Mouse (Mus musculus): ENCODE measurements at regions not wholly inside any gene's neighbourhood (a gene's known extent, or its start where the extent isn't known, plus 50 kb on each side); places are given as distances from the start of the nearest gene placed in this dataset.

DNA sequence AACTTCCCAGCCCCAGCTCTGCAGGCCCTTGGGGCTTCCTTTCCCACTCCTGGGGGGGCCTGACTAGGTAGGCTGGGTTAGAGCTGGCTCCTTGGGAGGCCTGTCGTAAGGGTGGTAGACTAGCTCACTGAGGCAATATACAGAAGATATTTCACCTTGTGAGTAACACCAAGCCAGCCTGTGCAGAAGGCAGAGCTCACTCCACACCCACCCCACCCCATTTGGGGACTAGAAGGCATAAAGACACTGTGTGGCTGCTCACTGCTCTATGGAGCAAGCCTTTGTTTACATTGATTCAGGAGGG, 485.8 kb downstream of the 1700129C05Rik start:
- no peaks in the 10 kb centered on the region for H3K4me1 ChIP-seq (ENCODE audit: control insufficient read depth, insufficient read depth, low read length)
- no peak overlapping the region for H3K4me3 ChIP-seq (replicated peaks; ENCODE audit: low read length)
- 21% methylated on average over 1 of the region's 1 CpGs for WGBS
- no peaks in the 10 kb centered on the region for H3K36me3 ChIP-seq (ENCODE audit: control insufficient read depth, insufficient read depth, low read length)
- no peaks in the 10 kb centered on the region for H3K27me3 ChIP-seq (ENCODE audit: control insufficient read depth, insufficient read depth, low read length)
- H3K9me3 ChIP-seq (replicated peaks; ENCODE audit: control insufficient read depth, low read length), result no peaks in the 10 kb centered on the region
- no peak overlapping the region for H3K9ac ChIP-seq (ENCODE audit: low read length)
- no peak for ATAC-seq (ENCODE audit: insufficient read depth, low FRiP score)
- H3K4me2 ChIP-seq (ENCODE audit: low read depth, low read length), result no peak overlapping the region
- no peak overlapping the region for H3K27ac ChIP-seq (ENCODE audit: low read length)

DNA sequence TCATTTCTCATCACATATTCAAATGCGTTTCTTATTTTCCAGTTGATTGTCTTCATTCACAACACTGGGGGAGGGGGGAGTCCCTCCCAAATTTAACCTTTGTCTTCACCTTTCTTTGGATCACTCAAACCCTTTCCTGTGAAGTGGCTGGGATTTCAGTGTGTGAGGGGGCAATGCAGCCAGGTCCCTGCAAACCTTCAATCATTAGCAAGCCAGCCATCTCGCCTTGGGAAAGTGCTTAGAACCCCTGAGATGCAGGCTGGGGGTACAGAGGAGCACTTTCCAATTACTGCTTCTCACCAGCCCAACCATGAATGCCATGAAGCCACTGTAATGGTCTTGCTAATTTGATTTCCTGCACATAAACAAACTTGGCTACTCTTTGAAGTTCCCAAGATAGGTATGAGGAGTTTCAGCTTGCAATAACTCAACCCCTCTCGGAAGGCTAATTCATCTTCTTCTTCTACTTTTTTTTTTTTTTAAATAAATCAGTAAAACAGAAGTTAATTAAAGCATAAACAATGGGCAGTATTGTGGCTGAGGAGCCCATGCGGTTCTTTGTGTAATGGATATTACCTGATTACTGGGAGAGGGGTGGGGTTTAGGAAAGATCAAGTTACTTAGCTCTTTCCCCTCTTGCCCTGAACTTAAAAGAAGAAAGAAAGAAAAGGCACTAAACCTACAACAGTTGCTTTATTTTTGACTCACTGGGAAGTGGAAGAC, 486.3 kb downstream of the 1700129C05Rik start:
- Histone ChIP-seq H3K27ac (ENCODE audit: low read length) (no peak overlapping the region), H3K27me3 (ENCODE audit: control insufficient read depth, insufficient read depth, low read length) (no peaks in the 10 kb centered on the region), H3K4me1 (ENCODE audit: control insufficient read depth, insufficient read depth, low read length) (no peaks in the 10 kb centered on the region), H3K9ac (ENCODE audit: low read length) (no peak overlapping the region), H3K36me3 (ENCODE audit: control insufficient read depth, insufficient read depth, low read length) (no peaks in the 10 kb centered on the region), H3K4me2 (ENCODE audit: low read depth, low read length) (no peak overlapping the region), H3K9me3 (replicated peaks; ENCODE audit: control insufficient read depth, low read length) (no peaks in the 10 kb centered on the region), H3K4me3 (replicated peaks; ENCODE audit: low read length) (no peak overlapping the region)
- no peak for ATAC-seq (ENCODE audit: insufficient read depth, low FRiP score)
- WGBS, result 45% methylated on average over 4 of the region's 4 CpGs

DNA sequence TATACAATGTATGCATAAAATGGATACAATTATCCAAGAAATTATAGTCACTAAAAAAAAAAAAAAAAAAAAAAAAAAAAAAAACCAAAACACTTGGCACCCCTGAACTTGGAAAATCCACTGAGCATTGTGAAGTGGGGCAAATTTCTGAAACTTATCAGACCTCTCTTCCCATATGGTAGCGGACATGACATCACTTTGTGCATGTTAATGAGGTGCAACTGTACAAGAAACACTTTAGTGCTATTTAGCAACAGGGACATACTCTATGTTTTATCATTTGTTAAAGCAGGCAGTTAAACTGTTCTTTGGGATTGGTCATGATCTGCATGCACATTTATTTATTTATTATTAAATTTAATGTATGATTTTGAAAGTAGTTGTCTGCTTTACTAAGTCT, 489.7 kb downstream of the 1700129C05Rik start:
- no peak for ATAC-seq (ENCODE audit: insufficient read depth, low FRiP score)
- H3K36me3 ChIP-seq (ENCODE audit: control insufficient read depth, insufficient read depth, low read length), result no peaks in the 10 kb centered on the region
- H3K4me3 ChIP-seq (replicated peaks; ENCODE audit: low read length), result no peak overlapping the region
- H3K27me3 ChIP-seq (ENCODE audit: control insufficient read depth, insufficient read depth, low read length), result no peaks in the 10 kb centered on the region
- H3K4me1 ChIP-seq (ENCODE audit: control insufficient read depth, insufficient read depth, low read length), result no peaks in the 10 kb centered on the region
- H3K9ac ChIP-seq (ENCODE audit: low read length), result no peak overlapping the region
- no peak overlapping the region for H3K27ac ChIP-seq (ENCODE audit: low read length)
- no peaks in the 10 kb centered on the region for H3K9me3 ChIP-seq (replicated peaks; ENCODE audit: control insufficient read depth, low read length)
- WGBS, result 88% methylated on average over 1 of the region's 1 CpGs
- no peak overlapping the region for H3K4me2 ChIP-seq (ENCODE audit: low read depth, low read length)

DNA sequence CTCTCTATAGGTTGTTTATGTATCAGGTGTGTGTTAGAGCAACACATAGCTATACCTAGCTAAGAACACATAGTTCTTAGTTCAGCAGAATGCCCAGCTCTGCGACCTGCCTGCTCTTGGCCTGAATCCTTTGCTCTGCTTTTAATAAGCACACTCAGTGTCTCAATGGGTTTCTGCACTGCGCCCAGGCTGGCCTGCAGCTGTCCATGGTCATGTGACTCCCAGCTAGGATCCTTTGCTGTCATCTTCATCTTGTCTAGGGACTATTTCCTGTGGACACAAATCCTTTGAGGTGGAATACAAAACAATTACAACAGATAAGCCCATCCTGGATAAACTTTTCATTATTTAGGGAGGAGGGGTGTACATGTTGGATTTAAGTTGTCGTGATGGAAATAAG, 490.7 kb downstream of the 1700129C05Rik start:
- no peak for ATAC-seq (ENCODE audit: insufficient read depth, low FRiP score)
- Histone ChIP-seq H3K4me3 (replicated peaks; ENCODE audit: low read length) (no peak overlapping the region), H3K9me3 (replicated peaks; ENCODE audit: control insufficient read depth, low read length) (no peaks in the 10 kb centered on the region), H3K4me2 (ENCODE audit: low read depth, low read length) (no peak overlapping the region), H3K27me3 (ENCODE audit: control insufficient read depth, insufficient read depth, low read length) (no peaks in the 10 kb centered on the region), H3K36me3 (ENCODE audit: control insufficient read depth, insufficient read depth, low read length) (no peaks in the 10 kb centered on the region), H3K4me1 (ENCODE audit: control insufficient read depth, insufficient read depth, low read length) (no peaks in the 10 kb centered on the region), H3K9ac (ENCODE audit: low read length) (no peak overlapping the region), H3K27ac (ENCODE audit: low read length) (no peak overlapping the region)
- 83% methylated on average over 3 of the region's 3 CpGs for WGBS

DNA sequence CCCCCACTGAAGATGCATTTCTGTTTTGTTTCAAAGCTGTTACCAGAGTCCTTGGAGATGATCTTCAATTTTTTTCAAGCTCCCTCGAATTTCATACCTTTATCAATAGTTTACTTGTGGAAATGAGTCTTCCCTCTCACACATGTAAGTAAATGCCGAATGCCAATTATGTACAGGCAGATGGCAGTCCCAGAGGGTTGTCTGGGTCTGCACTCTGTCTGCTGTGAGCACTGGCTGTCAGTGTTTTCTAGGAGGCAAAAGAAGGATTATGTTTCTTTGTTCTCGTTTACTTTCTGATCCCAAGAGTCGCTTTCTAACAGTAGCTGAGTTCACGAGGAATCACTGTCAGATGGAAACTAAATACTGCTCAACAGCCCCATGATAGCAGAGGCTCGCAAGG, 491.5 kb downstream of the 1700129C05Rik start:
- WGBS, result 38% methylated on average over 6 of the region's 6 CpGs
- H3K27me3 ChIP-seq (ENCODE audit: control insufficient read depth, insufficient read depth, low read length), result no peaks in the 10 kb centered on the region
- no peak for ATAC-seq (ENCODE audit: insufficient read depth, low FRiP score)
- H3K4me1 ChIP-seq (ENCODE audit: control insufficient read depth, insufficient read depth, low read length), result no peaks in the 10 kb centered on the region
- no peaks in the 10 kb centered on the region for H3K36me3 ChIP-seq (ENCODE audit: control insufficient read depth, insufficient read depth, low read length)
- no peak overlapping the region for H3K4me3 ChIP-seq (replicated peaks; ENCODE audit: low read length)
- H3K9me3 ChIP-seq (replicated peaks; ENCODE audit: control insufficient read depth, low read length), result no peaks in the 10 kb centered on the region
- no peak overlapping the region for H3K9ac ChIP-seq (ENCODE audit: low read length)
- no peak overlapping the region for H3K4me2 ChIP-seq (ENCODE audit: low read depth, low read length)
- no peak overlapping the region for H3K27ac ChIP-seq (ENCODE audit: low read length)

DNA sequence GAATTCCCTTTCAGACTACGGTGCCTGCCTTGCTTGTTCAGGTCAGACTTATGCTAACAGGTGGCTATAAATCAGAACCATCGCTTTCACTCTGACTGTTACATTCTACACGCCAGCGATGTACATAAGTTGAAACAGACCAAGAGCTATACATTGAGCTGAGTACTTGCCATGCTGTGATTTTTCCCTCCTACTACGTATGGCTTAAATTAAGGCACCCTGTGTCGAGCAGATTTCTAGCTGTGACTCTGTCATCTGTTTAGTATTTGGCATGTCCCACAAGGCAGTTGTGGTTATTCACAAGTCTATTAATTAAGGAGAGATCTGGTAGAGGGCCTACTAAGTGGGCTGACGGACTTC, 504.4 kb downstream of the 1700129C05Rik start:
- no peak overlapping the region for H3K27ac ChIP-seq (ENCODE audit: low read length)
- no peak overlapping the region for H3K4me2 ChIP-seq (ENCODE audit: low read depth, low read length)
- no peak for ATAC-seq (ENCODE audit: insufficient read depth, low FRiP score)
- no peak overlapping the region for H3K9ac ChIP-seq (ENCODE audit: low read length)
- no peak overlapping the region for H3K4me3 ChIP-seq (replicated peaks; ENCODE audit: low read length)
- 76% methylated on average over 7 of the region's 7 CpGs for WGBS
- no peaks in the 10 kb centered on the region for H3K4me1 ChIP-seq (ENCODE audit: control insufficient read depth, insufficient read depth, low read length)
- no peaks in the 10 kb centered on the region for H3K36me3 ChIP-seq (ENCODE audit: control insufficient read depth, insufficient read depth, low read length)
- H3K27me3 ChIP-seq (ENCODE audit: control insufficient read depth, insufficient read depth, low read length), result no peaks in the 10 kb centered on the region
- no peaks in the 10 kb centered on the region for H3K9me3 ChIP-seq (replicated peaks; ENCODE audit: control insufficient read depth, low read length)

DNA sequence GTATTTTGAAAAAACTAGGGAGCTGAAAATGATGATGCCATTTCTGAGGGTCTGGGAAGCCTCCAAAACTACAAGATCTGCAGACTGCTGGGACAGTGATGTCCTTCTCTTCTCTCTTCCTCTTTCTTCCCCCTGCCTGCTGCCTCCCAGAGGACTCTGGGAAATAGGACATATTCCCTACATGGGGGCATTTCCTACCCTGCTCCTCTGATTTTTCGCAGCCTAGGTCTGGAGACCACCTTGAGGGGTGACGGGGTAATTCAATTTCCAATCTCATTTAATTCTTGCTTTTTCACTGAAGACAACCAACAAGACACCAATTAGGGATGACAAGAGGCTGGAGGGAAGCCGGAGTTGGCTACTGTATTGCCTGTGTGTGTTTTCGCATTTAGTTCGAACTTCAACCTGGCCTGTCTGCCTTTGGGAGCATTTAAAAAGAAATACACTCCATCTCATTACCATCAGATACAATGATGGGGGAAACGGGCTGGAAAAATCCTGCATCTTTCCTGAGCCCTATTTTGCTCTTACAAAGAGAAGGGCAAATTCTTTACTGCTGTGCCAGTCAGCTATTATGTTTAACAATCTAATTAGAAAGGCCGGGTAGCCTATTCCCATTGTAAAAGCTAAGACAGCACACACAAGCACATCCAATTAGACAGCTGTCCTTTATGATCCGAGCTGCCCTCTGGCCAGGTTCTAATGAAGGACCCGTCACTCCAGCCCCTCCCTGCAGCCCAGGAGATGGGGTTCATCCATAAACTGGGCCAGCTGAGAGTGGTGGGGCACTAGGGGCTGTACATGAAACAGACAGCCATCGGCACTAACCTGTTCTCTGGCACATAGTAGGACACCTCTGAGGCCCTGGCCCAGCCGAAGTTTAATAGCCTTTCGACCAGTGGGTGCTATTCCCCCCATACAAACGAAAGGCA, 505.0 kb downstream of the 1700129C05Rik start:
- H3K27me3 ChIP-seq (ENCODE audit: control insufficient read depth, insufficient read depth, low read length), result no peaks in the 10 kb centered on the region
- H3K4me1 ChIP-seq (ENCODE audit: control insufficient read depth, insufficient read depth, low read length), result no peaks in the 10 kb centered on the region
- 79% methylated on average over 13 of the region's 13 CpGs for WGBS
- H3K36me3 ChIP-seq (ENCODE audit: control insufficient read depth, insufficient read depth, low read length), result no peaks in the 10 kb centered on the region
- no peak overlapping the region for H3K27ac ChIP-seq (ENCODE audit: low read length)
- no peak overlapping the region for H3K4me2 ChIP-seq (ENCODE audit: low read depth, low read length)
- no peak overlapping the region for H3K9ac ChIP-seq (ENCODE audit: low read length)
- no peaks in the 10 kb centered on the region for H3K9me3 ChIP-seq (replicated peaks; ENCODE audit: control insufficient read depth, low read length)
- no peak overlapping the region for H3K4me3 ChIP-seq (replicated peaks; ENCODE audit: low read length)
- no peak for ATAC-seq (ENCODE audit: insufficient read depth, low FRiP score)

DNA sequence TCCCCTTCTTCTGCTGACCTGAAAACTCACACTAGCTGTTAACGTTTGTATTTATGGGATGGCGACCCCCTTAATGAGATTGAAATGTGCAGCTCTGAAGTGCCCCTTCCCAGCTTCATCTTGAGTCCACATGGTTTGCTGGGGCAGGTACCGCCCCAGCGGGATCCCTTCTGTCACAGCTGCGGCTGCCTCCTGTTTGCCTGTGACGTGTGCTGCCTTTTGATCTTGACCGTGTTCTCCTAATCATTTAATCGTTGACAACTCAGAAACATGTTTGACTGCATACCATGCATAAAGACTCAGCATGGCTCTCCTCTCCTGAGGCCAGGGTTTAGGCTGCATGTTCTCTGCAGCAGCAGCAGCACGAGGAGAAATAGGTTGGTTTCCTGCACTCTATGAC, 511.5 kb downstream of the 1700129C05Rik start:
- no peaks in the 10 kb centered on the region for H3K4me1 ChIP-seq (ENCODE audit: control insufficient read depth, insufficient read depth, low read length)
- WGBS, result 46% methylated on average over 9 of the region's 9 CpGs
- H3K27ac ChIP-seq (ENCODE audit: low read length), result no peak overlapping the region
- no peak overlapping the region for H3K4me2 ChIP-seq (ENCODE audit: low read depth, low read length)
- peak; percentile 71; the same call in 1 of the 2 replicates for ATAC-seq (ENCODE audit: insufficient read depth, low FRiP score)
- no peaks in the 10 kb centered on the region for H3K27me3 ChIP-seq (ENCODE audit: control insufficient read depth, insufficient read depth, low read length)
- H3K36me3 ChIP-seq (ENCODE audit: control insufficient read depth, insufficient read depth, low read length), result no peaks in the 10 kb centered on the region
- no peak overlapping the region for H3K4me3 ChIP-seq (replicated peaks; ENCODE audit: low read length)
- H3K9ac ChIP-seq (ENCODE audit: low read length), result no peak overlapping the region
- H3K9me3 ChIP-seq (replicated peaks; ENCODE audit: control insufficient read depth, low read length), result no peaks in the 10 kb centered on the region

DNA sequence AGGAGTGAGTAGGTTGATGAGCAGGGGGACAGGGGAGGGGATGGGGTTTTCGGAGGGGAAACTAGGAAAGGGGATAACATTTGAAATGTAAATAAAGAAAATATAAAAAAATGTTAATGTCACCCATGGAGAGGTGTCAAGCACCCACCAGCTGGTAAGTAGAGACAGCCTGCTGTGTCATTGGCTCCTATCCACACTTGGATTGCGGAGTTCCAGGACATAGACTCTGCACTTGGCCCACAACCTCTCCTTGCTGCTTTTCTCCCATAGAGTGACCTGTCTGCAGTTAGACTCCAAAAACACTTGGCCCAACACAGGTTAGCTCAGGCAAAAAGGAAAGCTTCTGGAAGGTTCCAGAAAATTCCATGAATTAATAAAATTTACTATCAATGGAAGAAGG, 514.4 kb downstream of the 1700129C05Rik start:
- 85% methylated on average over 2 of the region's 2 CpGs for WGBS
- no peaks in the 10 kb centered on the region for H3K36me3 ChIP-seq (ENCODE audit: control insufficient read depth, insufficient read depth, low read length)
- H3K9me3 ChIP-seq (replicated peaks; ENCODE audit: control insufficient read depth, low read length), result no peaks in the 10 kb centered on the region
- H3K9ac ChIP-seq (ENCODE audit: low read length), result no peak overlapping the region
- no peaks in the 10 kb centered on the region for H3K4me1 ChIP-seq (ENCODE audit: control insufficient read depth, insufficient read depth, low read length)
- H3K27me3 ChIP-seq (ENCODE audit: control insufficient read depth, insufficient read depth, low read length), result no peaks in the 10 kb centered on the region
- no peak overlapping the region for H3K4me2 ChIP-seq (ENCODE audit: low read depth, low read length)
- ATAC-seq (ENCODE audit: insufficient read depth, low FRiP score), result no peak
- H3K4me3 ChIP-seq (replicated peaks; ENCODE audit: low read length), result no peak overlapping the region
- H3K27ac ChIP-seq (ENCODE audit: low read length), result no peak overlapping the region
